Mouse (Mus musculus): ENCODE data around the gene 9930021J03Rik. TPM values are rescaled to one million over a fixed set of nuclear protein-coding genes. Genes with fewer than 3 reads are reported as not detected.

Gene 9930021J03Rik
- polyA plus RNA-seq, 1 experiment from 2014 or later, result 4.0 TPM

DNA sequence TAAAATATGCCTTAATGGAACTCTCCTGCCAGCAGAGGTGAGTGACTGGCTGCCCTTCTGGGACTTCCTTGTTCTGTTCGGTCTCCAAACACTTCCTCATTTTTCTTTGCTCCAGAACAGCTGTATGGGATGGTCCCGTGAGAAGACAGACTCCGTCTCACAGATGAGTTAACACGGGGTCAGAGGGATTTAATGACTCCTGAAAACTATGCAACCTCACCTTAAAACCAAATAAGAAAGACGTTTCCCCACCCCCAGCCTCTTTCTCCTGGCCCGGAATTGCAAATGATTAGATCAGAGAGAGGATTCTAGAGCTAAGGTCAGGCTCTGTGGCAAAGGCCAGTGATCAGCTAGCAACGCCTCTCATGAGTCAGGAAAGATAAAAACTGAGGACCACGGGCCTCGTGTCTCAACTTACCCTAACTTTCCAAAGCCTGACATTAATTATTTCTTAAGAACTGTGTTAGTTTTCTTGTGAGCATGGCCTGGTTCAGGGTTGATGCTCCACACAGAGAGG, 130.2 kb downstream of the 9930021J03Rik start:
- WGBS, result 64% methylated on average over 9 of the region's 9 CpGs
- no peak overlapping the region for H3K4me3 ChIP-seq
- H3K4me1 ChIP-seq, result peaks cover 6% of the 10 kb centered on the region; the same call in 1 of the 2 replicates
- no peak overlapping the region for H3K27ac ChIP-seq (replicated peaks)
- no peaks in the 10 kb centered on the region for H3K27me3 ChIP-seq (replicated peaks; ENCODE audit: low read depth, poor library complexity, severe bottlenecking)
- H3K9me3 ChIP-seq, result no peaks in the 10 kb centered on the region
- no peak for DNase-seq (ENCODE audit: low spot score)
- H3K36me3 ChIP-seq (replicated peaks), result no peaks in the 10 kb centered on the region

DNA sequence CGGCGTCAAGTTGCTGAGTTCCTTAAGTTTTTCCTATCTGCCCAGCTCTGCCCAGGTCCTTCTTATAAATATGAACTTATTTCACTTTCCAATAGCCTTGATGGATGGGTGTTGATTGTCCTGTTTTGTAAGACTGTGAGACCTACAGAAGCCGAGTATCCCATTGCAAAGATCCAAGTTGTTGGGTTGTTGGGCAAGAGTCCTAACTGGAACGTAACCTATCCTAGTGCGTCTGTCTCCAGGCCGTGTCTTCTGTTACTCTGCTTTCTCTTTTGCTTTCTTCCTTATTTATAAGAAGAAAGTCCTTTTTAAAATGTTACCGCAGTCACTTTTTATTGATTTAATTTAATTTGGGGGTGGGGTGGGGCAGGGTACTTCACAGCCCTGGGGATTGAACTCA, 130.8 kb downstream of the 9930021J03Rik start:
- Histone ChIP-seq H3K27me3 (replicated peaks; ENCODE audit: low read depth, poor library complexity, severe bottlenecking) (no peaks in the 10 kb centered on the region), H3K36me3 (replicated peaks) (no peaks in the 10 kb centered on the region), H3K4me1 (peaks cover 6% of the 10 kb centered on the region; the same call in 1 of the 2 replicates), H3K4me3 (no peak overlapping the region), H3K27ac (replicated peaks) (no peak overlapping the region), H3K9me3 (no peaks in the 10 kb centered on the region)
- WGBS, result 96% methylated on average over 7 of the region's 7 CpGs
- no peak for DNase-seq (ENCODE audit: low spot score)

DNA sequence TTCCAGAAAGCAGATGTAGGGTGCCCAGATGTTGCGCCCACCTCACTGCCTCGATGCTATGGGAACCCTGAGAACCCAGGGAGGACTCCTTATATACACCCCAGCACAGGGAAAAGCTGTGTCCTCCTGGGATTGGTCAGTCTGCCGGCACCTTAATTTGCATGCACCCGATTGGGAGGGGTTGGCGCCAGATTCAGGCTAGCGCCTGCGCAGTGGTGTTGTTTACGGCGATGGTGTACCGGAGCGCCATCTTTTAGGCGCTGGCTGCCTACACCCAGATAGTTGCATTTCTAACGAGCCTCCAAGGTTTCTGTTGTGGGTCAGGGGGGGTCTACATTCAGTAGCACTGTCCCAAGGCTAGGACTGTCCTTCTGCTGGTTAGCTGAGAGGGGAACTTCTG, 133.1 kb downstream of the 9930021J03Rik start:
- H3K27me3 ChIP-seq (replicated peaks; ENCODE audit: low read depth, poor library complexity, severe bottlenecking), result no peaks in the 10 kb centered on the region
- H3K27ac ChIP-seq (replicated peaks), result no peak overlapping the region
- H3K36me3 ChIP-seq (replicated peaks), result no peaks in the 10 kb centered on the region
- no peak for DNase-seq (ENCODE audit: low spot score)
- WGBS, result 93% methylated on average over 13 of the region's 13 CpGs
- no peaks in the 10 kb centered on the region for H3K9me3 ChIP-seq
- no peak overlapping the region for H3K4me3 ChIP-seq
- peaks cover 10% of the 10 kb centered on the region for H3K4me1 ChIP-seq

DNA sequence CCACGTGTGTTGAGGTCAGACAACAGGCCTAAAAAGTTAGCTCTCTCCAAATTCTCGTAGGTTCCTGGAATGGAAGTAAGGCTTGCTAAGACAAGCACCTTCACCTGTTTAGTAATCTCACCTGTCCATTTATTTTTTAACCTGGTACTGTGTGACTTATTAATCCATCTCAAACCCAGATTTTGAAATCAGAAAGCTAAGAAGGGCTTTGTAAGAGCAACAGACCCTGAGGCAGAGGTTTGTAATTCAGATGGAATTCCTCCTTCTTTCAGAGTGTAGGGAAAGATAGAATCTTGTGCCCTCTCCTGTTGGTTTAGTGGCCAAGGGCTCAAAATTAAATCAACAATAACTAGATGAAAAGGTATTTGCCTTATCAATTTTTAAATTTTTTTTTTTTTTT, 134.6 kb downstream of the 9930021J03Rik start:
- no peak overlapping the region for H3K4me3 ChIP-seq
- peaks cover 25% of the 10 kb centered on the region for H3K4me1 ChIP-seq
- no peak overlapping the region for H3K27ac ChIP-seq (replicated peaks)
- 77% methylated on average over 2 of the region's 2 CpGs for whole genome bisulfite sequencing
- H3K9me3 ChIP-seq, result no peaks in the 10 kb centered on the region
- no peaks in the 10 kb centered on the region for H3K27me3 ChIP-seq (replicated peaks; ENCODE audit: low read depth, poor library complexity, severe bottlenecking)
- no peak for DNase-seq (ENCODE audit: low spot score)
- no peaks in the 10 kb centered on the region for H3K36me3 ChIP-seq (replicated peaks)

DNA sequence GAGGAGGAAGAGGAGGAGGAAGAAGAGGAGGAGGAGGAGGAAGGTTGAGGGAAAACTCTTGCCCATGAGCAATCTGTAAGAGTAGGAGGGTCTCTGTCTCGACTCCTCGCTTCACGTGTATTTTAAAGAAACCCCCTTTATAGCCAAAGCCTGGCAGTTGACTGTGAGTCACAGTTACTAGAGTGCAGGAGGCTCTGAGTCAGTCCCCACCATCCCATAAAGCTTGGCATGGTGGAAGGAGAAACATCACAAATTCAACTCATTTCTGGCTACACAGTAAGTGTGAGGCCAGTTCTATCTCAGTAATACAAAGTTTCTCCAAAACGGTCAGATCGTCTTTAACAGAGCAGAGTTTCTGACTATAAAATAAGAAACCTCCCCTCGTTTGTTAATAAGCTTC, 135.5 kb downstream of the 9930021J03Rik start:
- no peak overlapping the region for H3K4me3 ChIP-seq
- H3K36me3 ChIP-seq (replicated peaks), result no peaks in the 10 kb centered on the region
- H3K4me1 ChIP-seq, result peaks cover 23% of the 10 kb centered on the region
- no peak for DNase-seq (ENCODE audit: low spot score)
- no peaks in the 10 kb centered on the region for H3K27me3 ChIP-seq (replicated peaks; ENCODE audit: low read depth, poor library complexity, severe bottlenecking)
- H3K27ac ChIP-seq (replicated peaks), result no peak overlapping the region
- WGBS, result 90% methylated on average over 6 of the region's 6 CpGs
- H3K9me3 ChIP-seq, result no peaks in the 10 kb centered on the region

DNA sequence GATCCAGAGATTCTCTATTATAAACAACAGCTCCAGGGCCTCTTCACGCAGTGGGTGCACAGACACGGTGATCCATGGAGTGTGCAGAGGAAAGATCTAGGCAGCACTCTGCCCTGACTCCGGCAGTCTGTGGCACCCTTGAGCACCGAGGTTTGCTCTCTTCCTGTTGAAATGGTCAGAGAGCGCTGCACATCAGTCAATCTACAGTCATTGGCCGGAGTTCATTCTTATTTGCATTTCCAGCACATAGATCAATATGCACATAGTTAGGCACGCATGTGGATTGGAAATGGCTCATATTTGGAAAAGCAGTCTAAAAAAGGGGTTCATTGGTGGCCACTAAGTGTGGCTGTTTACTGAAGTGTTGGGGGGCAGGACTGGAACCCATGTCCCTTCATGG, 137.7 kb downstream of the 9930021J03Rik start:
- H3K36me3 ChIP-seq (replicated peaks), result no peaks in the 10 kb centered on the region
- H3K27ac ChIP-seq (replicated peaks), result no peak overlapping the region
- 92% methylated on average over 7 of the region's 7 CpGs for WGBS
- no peak overlapping the region for H3K4me3 ChIP-seq
- DNase-seq (ENCODE audit: low spot score), result no peak
- peaks cover 22% of the 10 kb centered on the region for H3K4me1 ChIP-seq
- H3K27me3 ChIP-seq (replicated peaks; ENCODE audit: low read depth, poor library complexity, severe bottlenecking), result no peaks in the 10 kb centered on the region
- no peaks in the 10 kb centered on the region for H3K9me3 ChIP-seq

DNA sequence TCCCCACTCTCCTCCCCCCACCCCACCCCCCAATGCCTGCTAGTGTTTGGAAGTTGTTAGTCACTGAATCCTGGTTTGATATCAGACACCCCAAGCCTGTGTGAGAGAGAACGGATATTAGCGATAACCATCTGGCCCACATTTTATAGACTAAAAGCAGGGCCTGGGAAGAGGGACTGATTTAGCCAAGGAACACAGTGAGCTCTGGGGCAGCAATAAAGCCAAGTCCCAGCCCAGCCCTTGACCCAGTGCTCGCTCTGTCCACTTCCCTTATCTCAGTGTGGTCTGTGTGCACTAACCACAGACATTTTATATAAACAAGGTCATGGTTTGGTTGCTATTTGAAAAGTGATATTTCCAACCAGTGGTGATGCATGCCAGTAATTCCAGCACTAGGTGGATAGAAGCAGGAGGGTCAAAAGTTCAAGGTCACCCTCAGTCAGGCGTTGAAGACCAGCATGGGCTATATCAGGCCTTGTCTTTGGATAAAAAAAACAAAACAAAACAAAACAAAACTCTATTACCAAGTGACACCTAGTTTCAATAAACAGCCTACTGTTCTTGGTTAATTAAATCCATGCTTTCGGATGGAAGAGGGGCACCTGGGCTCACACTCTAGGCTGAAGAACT, 138.7 kb downstream of the 9930021J03Rik start:
- H3K36me3 ChIP-seq (replicated peaks), result no peaks in the 10 kb centered on the region
- peaks cover 22% of the 10 kb centered on the region for H3K4me1 ChIP-seq
- no peaks in the 10 kb centered on the region for H3K9me3 ChIP-seq
- peak; percentile 37 for DNase-seq (ENCODE audit: low spot score)
- no peaks in the 10 kb centered on the region for H3K27me3 ChIP-seq (replicated peaks; ENCODE audit: low read depth, poor library complexity, severe bottlenecking)
- H3K27ac ChIP-seq (replicated peaks), result no peak overlapping the region
- 67% methylated on average over 5 of the region's 5 CpGs for WGBS
- H3K4me3 ChIP-seq, result no peak overlapping the region

DNA sequence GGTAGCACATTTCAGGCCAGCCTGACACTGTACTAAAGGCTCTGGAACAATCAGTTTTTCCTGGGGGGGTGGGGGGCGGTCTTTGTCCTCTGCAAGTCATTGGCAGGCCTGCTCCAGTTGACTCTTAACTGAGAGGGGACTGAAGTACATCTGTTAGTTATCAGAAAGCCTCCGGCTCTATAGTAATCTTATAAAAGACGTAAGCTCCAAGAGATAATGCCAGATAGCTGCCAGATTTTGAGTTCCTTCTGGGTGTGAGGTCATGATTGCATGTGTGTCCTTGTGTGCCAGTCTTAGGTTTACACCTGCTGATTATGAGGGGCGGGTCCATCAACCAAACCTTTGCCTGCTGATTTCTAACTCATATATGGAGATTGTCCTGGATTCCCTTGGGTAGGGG, 139.6 kb downstream of the 9930021J03Rik start:
- 79% methylated on average over 4 of the region's 4 CpGs for WGBS
- H3K9me3 ChIP-seq, result no peaks in the 10 kb centered on the region

DNA sequence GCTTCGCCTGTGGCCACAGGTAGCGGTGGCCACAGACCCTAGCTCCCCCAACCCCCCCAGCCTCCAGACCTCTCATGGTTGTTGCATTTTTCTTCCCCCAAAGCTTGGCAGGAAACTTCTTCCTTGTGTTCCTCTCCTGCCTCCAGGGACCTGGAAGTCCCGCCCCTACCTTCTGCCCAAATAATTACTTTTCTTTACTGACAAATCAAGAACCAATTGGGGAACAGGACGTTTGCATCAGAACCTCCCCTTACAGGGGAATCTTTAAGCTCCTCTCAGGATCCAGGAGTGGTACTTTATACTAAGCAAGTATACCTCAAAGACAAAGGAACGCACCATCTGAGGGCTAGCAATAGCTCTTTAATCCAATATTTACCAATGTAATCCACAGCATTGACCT, 140.9 kb downstream of the 9930021J03Rik start:
- H3K4me1 ChIP-seq, result peaks cover 22% of the 10 kb centered on the region
- no peak overlapping the region for H3K27ac ChIP-seq (replicated peaks)
- 80% methylated on average over 5 of the region's 5 CpGs for WGBS
- no peaks in the 10 kb centered on the region for H3K36me3 ChIP-seq (replicated peaks)
- no peak overlapping the region for H3K4me3 ChIP-seq
- H3K9me3 ChIP-seq, result no peaks in the 10 kb centered on the region
- no peak for DNase-seq (ENCODE audit: low spot score)
- H3K27me3 ChIP-seq (replicated peaks; ENCODE audit: low read depth, poor library complexity, severe bottlenecking), result no peaks in the 10 kb centered on the region

More for the DNA sequence above, 139.6 kb downstream of the 9930021J03Rik start:
- Histone ChIP-seq H3K36me3 (replicated peaks) (no peaks in the 10 kb centered on the region), H3K4me3 (no peak overlapping the region), H3K27ac (replicated peaks) (no peak overlapping the region), H3K27me3 (replicated peaks; ENCODE audit: low read depth, poor library complexity, severe bottlenecking) (no peaks in the 10 kb centered on the region), H3K4me1 (peaks cover 22% of the 10 kb centered on the region)
- DNase-seq (ENCODE audit: low spot score), result no peak

Other genes starting within 250 kb of the 9930021J03Rik start
- gene Ermp1, start 157.6 kb downstream of the 9930021J03Rik start, polyA plus RNA-seq (2016; fragmentation: Nextera tagmentation; extraction: Ambion mirVana), result 16.9 and 17.7 TPM in 2 replicates
- 0.21 and 0.50 TPM in 2 replicates for gene Mlana, start 108.2 kb downstream of the 9930021J03Rik start, polyA plus RNA-seq (2016; fragmentation: Nextera tagmentation; extraction: Ambion mirVana)
- gene Ranbp6, start 7.0 kb upstream of the 9930021J03Rik start, polyA plus RNA-seq (2016; fragmentation: Nextera tagmentation; extraction: Ambion mirVana), result 21.7 and 23.7 TPM in 2 replicates
- 0.27 and 0.52 TPM in 2 replicates for gene Il33, start 119.1 kb upstream of the 9930021J03Rik start, polyA plus RNA-seq (2016; fragmentation: Nextera tagmentation; extraction: Ambion mirVana)
- not detected in 2 replicates for gene Trpd52l3, start 197.8 kb upstream of the 9930021J03Rik start, polyA plus RNA-seq (2016; fragmentation: Nextera tagmentation; extraction: Ambion mirVana)
- 84.7 and 85.7 TPM in 2 replicates for gene Uhrf2, start 224.5 kb upstream of the 9930021J03Rik start, polyA plus RNA-seq (2016; fragmentation: Nextera tagmentation; extraction: Ambion mirVana)